Mouse (Mus musculus) embryonic facial prominence, embryonic 14.5 days (tissue): ENCODE results near the gene Abcc4. TPM values are rescaled to one million over a fixed set of nuclear protein-coding genes. Genes with fewer than 3 reads are reported as not detected.
A peak's percentile ranks its signal among the peaks of the same experiment; 100 is the strongest.
"Not testable (repeated sequence)": the region's sequence is repeated elsewhere in the genome, so short reads cannot be mapped to it uniquely, and the experiment has no call there.

ENCODE experiments used
- ATAC-seq: fragments of 200-750 bp; cut with Nextera tagmentation; 2 replicates; pipeline ENCODE4 v1.8.0; 2017; ENCODE audit warnings: low read depth, moderate number of reproducible peaks, moderate TSS enrichment
- DNase-seq: peaks from one replicate; pipeline ENCODE4 v3.0.0-alpha.2; 2015; ENCODE audit warnings: low spot score
- H3K27ac ChIP-seq: fragments of 300-500 bp; sonication (generic); replicated peaks from 2 replicates; pipeline ENCODE4 v1.5.1; 2014; ENCODE audit warnings: low read depth, mild to moderate bottlenecking, low read length, moderate library complexity
- H3K27me3 ChIP-seq: fragments of 300-500 bp; sonication (generic); replicated peaks from 2 replicates; pipeline ENCODE4 v1.6.1; 2014; ENCODE audit warnings: low read length; ENCODE audit not compliant: control insufficient read depth, insufficient read depth
- H3K36me3 ChIP-seq: fragments of 300-500 bp; sonication (generic); 2 replicates; pipeline ENCODE4 v1.6.1; 2014; ENCODE audit warnings: low read length, mixed read lengths; ENCODE audit not compliant: control insufficient read depth, insufficient read depth
- H3K4me1 ChIP-seq: fragments of 300-500 bp; sonication (generic); 2 replicates; pipeline ENCODE4 v1.6.1; 2014; ENCODE audit warnings: antibody characterized with exemption, low read length; ENCODE audit not compliant: control insufficient read depth, insufficient read depth
- H3K4me2 ChIP-seq: fragments of 300-500 bp; sonication (generic); 2 replicates; pipeline ENCODE4 v1.6.1; 2014; ENCODE audit warnings: low read depth, mild to moderate bottlenecking, low read length, moderate library complexity, mixed read lengths
- H3K4me3 ChIP-seq: fragments of 300-500 bp; sonication (generic); 2 replicates; pipeline ENCODE4 v1.5.1; 2014; ENCODE audit warnings: low read depth, mild to moderate bottlenecking, low read length
- H3K9ac ChIP-seq: fragments of 300-500 bp; sonication (generic); 2 replicates; pipeline ENCODE4 v1.6.1; 2014; ENCODE audit warnings: low read depth, mild to moderate bottlenecking, low read length, moderate library complexity, mixed read lengths
- H3K9me3 ChIP-seq: fragments of 300-500 bp; sonication (generic); 2 replicates; pipeline ENCODE4 v1.6.1; 2016; ENCODE audit warnings: low read length; ENCODE audit not compliant: control insufficient read depth
- WGBS: fragments of 180-500 bp; shearing (Covaris S2); extraction: QIAGEN DNeasy Blood & Tissue Kit; methylation state at CpG from one replicate; pipeline ENCODE4 v1.1.7; 2014; 5-methylcytosine and 5-hydroxymethylcytosine counted together
- polyA plus RNA-seq: library from polyadenylated mRNA; unstranded; fragments of >200 nt; fragmentation: Nextera tagmentation; extraction: Ambion mirVana; gene quantifications from 2 replicates; pipeline ENCODE4 v1.2.1, GENCODE M21; 2014

The Abcc4 gene
- polyA plus RNA-seq, 1 experiment from 2014 or later = 3.4 TPM

DNA sequence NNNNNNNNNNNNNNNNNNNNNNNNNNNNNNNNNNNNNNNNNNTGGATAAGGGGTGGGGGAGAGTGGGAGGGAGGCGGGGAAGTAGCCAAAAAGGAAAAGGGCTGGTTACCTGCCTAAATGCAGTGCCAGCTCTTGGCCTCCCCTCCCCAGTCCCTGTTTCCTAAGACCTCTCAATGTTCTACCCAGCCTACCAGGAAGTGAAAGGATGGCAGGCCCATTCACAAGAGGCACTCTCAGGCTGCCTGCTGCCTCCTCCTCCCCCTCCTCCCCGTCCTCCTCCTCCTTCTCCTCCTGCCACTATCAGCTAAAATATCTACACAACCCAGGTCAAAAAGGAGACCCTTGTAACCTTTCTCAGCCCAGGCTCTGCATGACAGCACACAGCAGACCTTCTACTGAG, 51.1 kb downstream of the Abcc4 start:
- Histone ChIP-seq H3K36me3 (no peaks in the 10 kb centered on the region), H3K27ac (no peak overlapping the region), H3K9ac (no peak overlapping the region), H3K27me3 (no peaks in the 10 kb centered on the region), H3K4me2 (no peak overlapping the region), H3K4me1 (peaks cover 5% of the 10 kb centered on the region; the same call in 1 of the 2 replicates), H3K9me3 (no peaks in the 10 kb centered on the region), H3K4me3 (no peak overlapping the region)
- ATAC-seq (no peak), DNase-seq (no peak)
- 82% methylated on average over 2 of the region's 2 CpGs for WGBS

DNA sequence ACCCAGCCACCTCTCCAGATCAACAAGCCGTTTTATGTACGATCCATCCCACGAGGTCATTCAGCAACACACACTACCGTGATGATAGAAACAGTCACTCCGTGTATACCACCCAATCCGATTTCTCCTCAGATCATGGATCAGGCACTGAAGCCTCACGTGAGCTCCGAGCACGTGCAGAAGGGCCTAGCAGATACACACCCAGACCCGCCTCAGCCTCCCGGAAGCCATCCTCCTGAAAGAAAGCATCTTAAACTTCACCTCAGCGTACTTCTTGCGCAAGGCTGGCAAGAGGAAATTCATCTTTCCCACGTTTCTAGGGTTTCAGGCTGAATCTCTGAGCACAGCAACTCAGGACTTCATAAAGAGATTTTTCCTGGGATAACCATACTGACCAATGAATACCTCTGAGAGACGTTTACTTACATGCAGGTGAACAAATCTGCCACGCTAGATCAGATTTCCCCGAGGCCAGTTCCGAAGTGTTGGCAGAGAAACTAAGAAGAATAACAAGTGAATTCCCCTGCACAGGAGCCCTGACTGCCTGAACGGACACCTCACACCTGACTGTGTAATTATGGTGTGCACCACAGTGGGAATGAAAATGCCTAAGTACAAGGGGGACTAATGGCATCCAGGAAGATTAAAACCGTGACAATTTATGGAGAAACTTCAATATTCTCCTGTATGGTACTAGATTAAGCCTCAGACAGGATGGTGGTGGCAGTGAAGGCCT, 54.1 kb downstream of the Abcc4 start:
- 73% methylated on average over 20 of the region's 20 CpGs for WGBS

DNA sequence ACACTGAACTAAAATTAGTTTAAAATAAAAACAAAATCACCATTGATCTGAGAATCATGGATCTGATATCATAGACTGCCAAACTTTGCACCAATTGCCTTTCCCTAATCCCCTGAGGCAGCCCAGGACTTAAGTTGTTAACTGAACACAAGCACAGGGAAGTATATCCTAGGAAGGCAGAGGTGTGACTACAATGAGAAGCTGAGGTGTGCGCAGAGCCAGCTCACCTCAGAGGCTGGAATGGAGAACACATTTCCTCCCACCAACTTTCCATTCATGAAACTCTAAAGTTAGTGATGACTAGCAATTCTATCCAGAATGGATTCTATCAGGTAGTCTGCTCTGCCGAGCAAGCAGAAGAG, 56.1 kb downstream of the Abcc4 start:
- Histone ChIP-seq H3K9me3 (no peaks in the 10 kb centered on the region), H3K4me2 (no peak overlapping the region), H3K36me3 (no peaks in the 10 kb centered on the region), H3K4me3 (no peak overlapping the region), H3K4me1 (no peaks in the 10 kb centered on the region), H3K27me3 (no peaks in the 10 kb centered on the region), H3K9ac (no peak overlapping the region), H3K27ac (no peak overlapping the region)
- ATAC-seq (no peak), DNase-seq (no peak)
- 88% methylated on average over 2 of the region's 2 CpGs for WGBS

More for the DNA sequence above, 54.1 kb downstream of the Abcc4 start:
- Histone ChIP-seq H3K4me1 (no peaks in the 10 kb centered on the region), H3K9ac (no peak overlapping the region), H3K9me3 (no peaks in the 10 kb centered on the region), H3K4me2 (no peak overlapping the region), H3K4me3 (no peak overlapping the region), H3K36me3 (no peaks in the 10 kb centered on the region), H3K27me3 (no peaks in the 10 kb centered on the region), H3K27ac (no peak overlapping the region)
- DNase-seq (peak; percentile 63), ATAC-seq (peak; percentile 88; the same call in 1 of the 2 replicates)

DNA sequence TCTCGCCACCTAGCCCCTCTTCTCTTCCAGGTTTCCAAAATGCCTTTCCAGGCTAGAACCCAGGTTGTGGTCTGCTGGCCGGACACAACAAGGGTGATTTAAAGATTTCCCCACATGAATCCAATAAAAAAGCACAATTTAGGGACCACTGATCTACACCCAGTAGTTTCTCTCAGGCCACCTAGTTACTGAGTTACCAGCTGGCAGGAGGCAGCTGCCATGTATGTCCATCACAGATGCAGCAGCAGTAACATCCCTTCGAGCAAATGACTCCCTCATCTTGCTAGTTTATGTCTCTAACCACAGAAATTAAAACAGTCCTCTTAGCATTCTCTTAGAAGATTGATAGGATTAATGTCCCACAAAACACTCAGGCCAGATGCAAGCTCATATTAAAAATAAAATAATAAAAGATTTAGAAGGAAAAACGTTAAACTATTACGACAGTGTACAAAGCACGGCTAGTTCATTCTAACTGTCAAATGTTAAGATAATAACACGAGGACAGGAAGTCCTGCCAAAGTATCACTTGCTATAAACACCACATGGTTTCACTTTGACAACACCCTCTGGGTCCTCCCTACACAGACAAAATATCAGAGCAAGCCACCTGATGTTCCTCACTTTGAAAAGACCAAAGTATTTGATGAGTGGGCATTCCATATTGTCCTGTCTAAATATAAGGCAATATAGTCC, 56.7 kb downstream of the Abcc4 start:
- Histone ChIP-seq H3K4me1 (no peaks in the 10 kb centered on the region), H3K9ac (no peak overlapping the region), H3K4me2 (no peak overlapping the region), H3K36me3 (no peaks in the 10 kb centered on the region), H3K9me3 (no peaks in the 10 kb centered on the region), H3K27me3 (no peaks in the 10 kb centered on the region), H3K4me3 (no peak overlapping the region), H3K27ac (no peak overlapping the region)
- WGBS = 54% methylated on average over 7 of the region's 7 CpGs
- ATAC-seq (no peak), DNase-seq (no peak)

DNA sequence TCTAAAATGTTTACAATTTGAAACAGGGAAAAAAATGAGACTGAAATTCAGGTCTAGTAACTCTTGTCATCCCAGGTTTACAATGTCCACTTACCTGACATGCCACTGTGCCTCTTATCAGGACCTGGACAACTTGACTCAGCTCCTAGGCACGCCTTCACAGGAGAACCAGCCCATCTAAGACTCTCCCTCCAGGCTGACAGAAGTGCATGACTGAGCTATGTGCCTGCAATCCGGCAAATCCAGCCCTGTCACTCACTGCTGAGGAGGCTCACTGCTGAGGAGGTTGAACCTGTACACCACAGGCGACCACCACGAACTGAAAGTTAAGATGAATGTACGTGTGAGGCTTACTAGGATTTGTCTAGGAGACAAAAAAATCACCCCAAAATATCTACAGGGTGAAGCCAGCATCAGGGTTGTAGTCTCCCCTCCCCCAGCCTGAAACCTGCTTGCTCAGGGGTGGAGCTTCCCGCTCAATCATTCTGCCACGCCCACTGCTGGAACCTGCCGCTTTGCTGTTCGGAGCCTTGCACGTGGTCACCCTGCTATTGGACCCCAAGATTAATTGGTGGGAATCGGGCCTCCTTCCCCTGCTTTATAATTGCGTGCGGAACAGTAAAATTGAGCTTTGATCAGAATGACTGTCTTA, 63.0 kb downstream of the Abcc4 start:
- H3K4me3 ChIP-seq, H3K9ac ChIP-seq: not testable (repeated sequence)
- 89% methylated on average over 13 of the region's 13 CpGs for WGBS

DNA sequence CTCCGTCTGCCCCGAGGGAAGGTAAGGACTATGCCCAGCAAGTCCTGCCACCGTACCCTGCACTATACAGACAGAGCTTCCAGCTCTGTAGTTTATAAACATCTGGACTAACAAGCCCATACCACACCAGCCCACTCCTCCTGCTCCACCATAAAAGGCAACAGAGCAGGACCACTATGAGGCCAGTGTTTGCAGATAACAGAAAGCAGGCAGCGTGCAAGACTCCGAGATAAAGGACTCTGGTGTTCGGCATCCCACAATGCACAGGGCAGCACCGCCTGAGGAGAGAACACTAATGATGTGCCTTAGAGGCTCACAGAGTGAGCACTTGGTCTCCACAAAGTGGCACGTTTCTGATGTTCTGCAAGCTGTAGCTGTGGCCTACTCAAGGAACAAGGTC, 63.9 kb downstream of the Abcc4 start:
- Histone ChIP-seq H3K4me2 (no peak overlapping the region), H3K27me3 (no peaks in the 10 kb centered on the region), H3K36me3 (no peaks in the 10 kb centered on the region), H3K9ac (no peak overlapping the region), H3K27ac (no peak overlapping the region), H3K9me3 (no peaks in the 10 kb centered on the region), H3K4me1 (no peaks in the 10 kb centered on the region), H3K4me3 (no peak overlapping the region)
- WGBS = 90% methylated on average over 8 of the region's 8 CpGs
- DNase-seq (no peak), ATAC-seq (no peak)

More for the DNA sequence above, 63.0 kb downstream of the Abcc4 start:
- H3K9me3 ChIP-seq, H3K27me3 ChIP-seq, H3K4me1 ChIP-seq, H3K36me3 ChIP-seq, H3K27ac ChIP-seq, H3K4me2 ChIP-seq: not testable (repeated sequence)
- peak; percentile 72; the same call in 1 of the 2 replicates for ATAC-seq
- peak; percentile 17 for DNase-seq

DNA sequence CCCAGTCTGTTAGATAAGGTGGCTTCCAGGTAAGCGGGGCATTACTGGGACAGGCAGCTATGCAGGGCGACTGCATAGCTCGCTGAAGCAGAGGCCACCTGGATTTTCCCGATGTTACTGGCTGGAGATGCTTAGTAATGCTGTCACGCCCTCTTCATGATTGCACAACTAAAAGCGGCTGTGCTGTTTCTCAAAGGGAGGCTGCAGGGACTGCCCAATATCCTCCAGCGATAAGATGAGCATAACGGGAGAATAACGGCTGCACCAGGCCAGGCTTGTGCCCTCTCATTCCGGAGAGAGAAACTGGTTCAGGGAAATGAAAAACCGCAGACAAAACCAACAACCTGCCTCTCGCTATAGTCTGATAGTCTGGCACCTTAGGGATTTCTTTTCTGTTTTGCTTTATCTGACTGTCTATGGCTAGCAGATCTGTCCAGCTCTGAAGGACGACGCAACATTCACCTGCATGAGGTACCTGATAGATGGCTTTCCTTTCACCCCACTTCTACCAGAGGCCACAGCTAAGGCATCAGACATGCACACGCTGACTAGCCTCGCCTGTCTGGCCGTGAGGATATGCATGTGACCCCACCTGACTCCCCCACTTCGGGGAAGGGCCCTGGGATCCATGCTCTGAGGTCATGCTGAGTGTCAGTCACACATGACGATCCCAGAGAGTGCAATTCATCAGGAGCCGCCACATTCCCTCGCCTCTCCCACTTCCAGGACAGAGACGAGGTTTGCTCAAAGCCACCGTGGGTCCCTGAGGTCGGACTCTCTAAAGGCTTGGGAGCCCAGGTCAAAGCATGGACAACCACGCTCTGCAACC, 67.4 kb downstream of the Abcc4 start:
- no peaks in the 10 kb centered on the region for H3K4me1 ChIP-seq
- WGBS = 80% methylated on average over 25 of the region's 25 CpGs
- no peaks in the 10 kb centered on the region for H3K36me3 ChIP-seq
- no peaks in the 10 kb centered on the region for H3K9me3 ChIP-seq
- no peak overlapping the region for H3K4me2 ChIP-seq
- no peak overlapping the region for H3K4me3 ChIP-seq
- DNase-seq (no peak), ATAC-seq (no peak)
- no peak overlapping the region for H3K27ac ChIP-seq
- no peak overlapping the region for H3K9ac ChIP-seq
- no peaks in the 10 kb centered on the region for H3K27me3 ChIP-seq

DNA sequence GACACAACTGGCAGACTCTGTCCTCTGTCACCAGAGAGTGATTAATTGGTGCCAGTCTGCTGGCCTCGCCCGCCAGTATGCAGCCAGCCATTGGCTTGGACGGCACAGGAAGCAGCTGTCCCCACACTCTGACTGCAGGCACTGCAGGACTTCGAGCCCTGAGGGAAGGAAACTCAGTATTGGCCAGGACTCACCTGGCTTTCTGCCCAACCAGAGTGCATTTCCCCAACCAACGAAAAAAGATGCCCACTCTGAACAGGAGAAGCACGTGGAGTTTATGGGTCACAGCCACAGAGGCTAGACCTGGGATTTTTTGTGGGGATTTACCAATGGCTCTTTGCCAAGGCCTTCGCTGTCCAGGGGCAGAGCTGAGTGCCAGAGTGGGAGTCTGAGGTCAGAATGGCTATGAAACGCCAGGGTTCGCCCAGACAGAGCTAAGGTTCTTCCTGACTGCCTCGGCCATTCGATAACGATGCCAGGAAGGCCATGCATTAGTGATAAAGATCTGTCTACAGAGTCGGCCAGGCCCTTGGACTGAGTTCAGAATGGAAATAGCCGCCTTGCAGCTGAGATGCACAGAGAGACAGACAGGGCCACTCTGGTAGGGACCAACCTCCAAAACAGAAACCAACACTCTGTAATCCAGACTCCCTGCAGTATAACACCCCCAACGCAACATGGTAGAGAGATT, 70.4 kb downstream of the Abcc4 start:
- Histone ChIP-seq H3K27ac (no peak overlapping the region), H3K27me3 (no peaks in the 10 kb centered on the region), H3K4me2 (no peak overlapping the region), H3K4me3 (no peak overlapping the region), H3K36me3 (no peaks in the 10 kb centered on the region), H3K4me1 (no peaks in the 10 kb centered on the region), H3K9me3 (no peaks in the 10 kb centered on the region), H3K9ac (no peak overlapping the region)
- DNase-seq (peak; percentile 66), ATAC-seq (peak; percentile 70)
- 48% methylated on average over 15 of the region's 15 CpGs for WGBS
